Mouse (Mus musculus): ENCODE results near the gene Cxcl12.
A peak's percentile ranks its signal among the peaks of the same experiment; 100 is the strongest.

Cxcl12 gene

GRCm38 (mm10) chr6:117168321-117169011 is at the start of gene Cxcl12:
Gene Cxcl12 (plus strand): TSS chr6:117168535.
- DNase-seq (ENCODE audit: low spot score in 2 of 2): peak; percentile 32 to 67

- DNase-seq (ENCODE audit: low spot score in 2 of 2): no peak
Measured at GRCm38 (mm10) chr6:117122074-117122473, 46.3 kb upstream of the Cxcl12 start.

- DNase-seq (ENCODE audit: low spot score in 2 of 2): no peak
Measured at GRCm38 (mm10) chr6:117126356-117126755, 42.0 kb upstream of the Cxcl12 start.

GRCm38 (mm10) chr6:117129443-117129842 is 38.9 kb upstream of the Cxcl12 start:
- no peak for DNase-seq (ENCODE audit: low spot score in 2 of 2)

- DNase-seq (ENCODE audit: low spot score in 2 of 2): no peak
Measured at GRCm38 (mm10) chr6:117130680-117131111, 37.6 kb upstream of the Cxcl12 start.

- no peak for DNase-seq (ENCODE audit: low spot score in 2 of 2)
Measured at GRCm38 (mm10) chr6:117134526-117134925, 33.8 kb upstream of the Cxcl12 start.

- DNase-seq (ENCODE audit: low spot score in 2 of 2): peak in 1 of 2 experiments; percentile 14
Measured at GRCm38 (mm10) chr6:117137735-117138134, 30.6 kb upstream of the Cxcl12 start.

DNA sequence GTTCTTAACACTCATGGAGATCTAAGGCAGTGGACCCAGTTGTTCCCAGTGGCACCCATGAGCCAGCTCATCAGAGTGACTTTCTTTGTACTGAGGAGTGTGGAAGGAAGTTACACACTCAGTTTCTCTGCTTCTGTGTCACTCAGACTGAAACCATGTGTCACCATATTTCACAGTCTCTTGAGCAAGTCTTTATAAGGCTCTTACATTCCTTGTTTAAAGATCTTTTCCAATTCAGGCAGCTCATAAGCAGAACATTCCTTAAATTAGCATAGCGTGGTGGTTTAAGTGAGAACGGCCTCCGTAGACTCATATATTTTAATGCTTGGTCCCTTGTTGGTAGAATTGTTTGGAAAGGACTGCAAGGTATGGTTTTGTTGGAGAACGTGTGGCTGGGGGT is 27.4 kb upstream of the Cxcl12 start:
- no peak for DNase-seq (ENCODE audit: low spot score in 2 of 2)

DNA sequence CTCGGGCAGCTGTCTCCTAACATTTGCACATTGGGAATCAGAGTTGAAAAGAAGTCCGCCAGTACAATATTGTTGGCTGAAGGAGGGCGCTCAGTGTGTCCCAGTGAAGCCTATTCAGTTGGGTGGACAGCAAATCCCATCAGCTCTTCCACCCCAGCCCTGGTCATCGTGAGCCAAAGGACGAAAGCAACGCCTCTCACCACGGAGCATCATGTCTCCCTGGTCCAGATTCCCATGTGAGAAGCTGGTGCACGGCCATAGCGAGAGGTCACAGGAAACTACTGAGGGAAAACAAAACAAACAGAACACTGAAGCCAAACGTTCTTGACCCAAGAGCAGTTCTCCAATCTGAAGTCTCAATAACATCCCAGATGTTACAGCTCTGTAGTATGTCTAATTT is 21.4 kb upstream of the Cxcl12 start:
- no peak for DNase-seq (ENCODE audit: low spot score in 2 of 2)

DNA sequence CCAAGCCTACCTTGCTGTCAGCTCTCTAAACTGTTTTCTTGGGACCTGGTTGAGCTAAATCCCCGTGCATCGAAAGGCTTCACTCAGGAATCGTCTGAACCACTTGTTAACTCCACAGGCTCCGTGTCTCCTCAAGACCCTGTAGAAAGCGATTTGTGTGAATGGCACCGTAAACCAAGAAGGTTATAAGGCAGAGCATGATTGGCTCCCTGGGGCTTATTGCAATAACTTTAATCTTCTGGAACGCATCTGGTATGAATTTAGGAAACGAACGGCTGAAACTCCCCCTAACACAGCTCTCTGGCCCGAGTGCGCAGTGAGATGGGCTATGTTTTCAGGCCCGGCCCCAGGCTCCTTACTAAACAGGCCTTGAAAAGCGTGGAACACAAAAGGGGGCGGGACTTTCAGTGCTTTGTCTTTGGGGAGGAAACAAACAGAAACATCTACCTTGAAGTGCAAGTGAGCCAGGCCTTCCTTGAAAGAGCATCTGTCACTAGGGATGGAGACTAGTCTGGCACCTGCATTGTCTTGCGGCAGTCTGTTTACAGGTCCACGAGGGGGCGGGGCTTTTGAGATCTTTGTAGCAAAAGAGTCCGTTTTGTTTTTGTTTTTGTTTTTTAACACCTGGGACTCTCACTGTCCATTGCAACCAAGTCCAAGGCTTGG is 16.7 kb upstream of the Cxcl12 start:
- no peak for DNase-seq (ENCODE audit: low spot score in 2 of 2)

DNA sequence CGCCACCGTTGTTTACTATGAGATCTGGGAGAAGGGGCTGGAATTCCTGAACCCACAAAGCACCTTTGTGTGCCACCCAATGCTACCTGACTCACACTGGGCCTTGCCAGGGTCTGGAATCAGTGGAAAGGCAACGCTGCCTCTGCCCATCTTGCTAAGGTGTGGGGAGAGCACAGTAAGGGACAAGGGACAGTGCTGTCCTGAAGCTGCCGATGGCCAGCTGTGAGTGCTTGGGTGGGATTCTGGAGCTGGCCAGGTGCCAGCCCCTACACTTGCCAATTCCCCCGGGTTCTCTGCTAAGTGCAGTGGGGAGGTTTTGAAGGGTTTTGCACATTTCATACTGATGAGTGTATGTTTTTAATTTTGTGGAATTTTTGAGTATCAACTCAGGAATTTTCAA is 15.3 kb upstream of the Cxcl12 start:
- DNase-seq (ENCODE audit: low spot score in 2 of 2): no peak

DNA sequence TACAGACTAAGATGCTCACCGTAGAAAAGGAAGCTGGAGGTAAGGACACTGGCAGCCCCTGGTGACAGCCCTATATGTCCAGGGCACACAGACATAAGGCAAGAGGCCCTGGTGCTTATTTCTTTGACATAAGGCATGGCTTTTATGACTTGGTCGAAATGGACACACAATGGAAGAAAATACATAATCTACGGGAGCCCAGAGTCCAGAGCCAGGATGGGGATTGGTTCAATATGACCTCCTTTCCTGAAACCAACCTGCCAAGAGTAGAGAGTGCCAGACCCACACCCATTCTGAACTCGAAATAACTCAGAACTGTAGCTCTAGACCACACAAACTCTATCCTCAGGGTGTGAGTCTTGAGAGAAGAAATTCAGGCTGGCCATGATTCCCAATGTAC is 11.5 kb upstream of the Cxcl12 start:
- DNase-seq (ENCODE audit: low spot score in 2 of 2): no peak

DNA sequence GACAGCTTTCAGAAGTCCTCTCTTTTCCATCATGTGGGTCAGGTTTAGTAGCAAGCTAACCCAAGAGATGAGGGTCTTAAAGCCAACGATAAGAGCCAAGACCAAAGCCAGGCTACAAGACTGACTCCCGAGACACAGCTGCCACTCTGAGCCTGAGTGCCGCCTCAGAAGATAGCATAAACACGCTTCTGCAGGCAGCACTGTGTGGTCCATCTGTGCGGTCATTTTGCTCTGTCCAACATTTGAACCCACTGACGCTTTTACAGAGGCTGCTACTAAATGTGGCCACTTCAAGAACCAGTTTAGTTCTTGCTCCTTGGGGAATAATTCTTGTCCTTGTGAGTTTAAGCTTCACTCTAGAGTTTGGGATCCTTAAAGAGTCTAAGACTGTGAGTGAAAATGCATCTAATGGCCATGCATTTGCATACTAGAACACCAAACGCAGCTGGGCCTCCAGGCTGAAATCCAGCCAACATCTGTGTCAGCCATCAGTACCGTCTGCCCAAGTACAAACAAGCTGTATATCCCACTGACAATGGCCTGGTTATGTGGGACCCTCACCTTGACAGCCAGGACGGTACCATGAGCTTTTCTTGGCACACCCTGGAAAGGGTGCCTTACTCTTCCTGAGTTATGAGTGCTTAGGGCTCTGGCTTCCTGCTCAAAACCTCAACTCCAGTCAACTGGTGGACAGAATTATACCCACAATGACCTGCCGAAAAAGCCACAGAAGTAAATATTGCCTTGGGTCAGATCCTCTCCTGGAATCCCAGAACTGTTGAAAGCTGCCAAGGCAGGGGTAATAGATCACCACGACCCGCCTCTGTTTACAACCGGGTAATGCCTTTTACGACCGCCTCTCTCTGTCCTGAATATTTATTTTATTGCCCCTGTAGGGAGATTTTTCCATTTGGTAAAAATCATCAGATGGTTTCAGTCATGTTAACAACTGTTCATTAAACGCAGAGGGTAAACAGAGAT is 8.3 kb upstream of the Cxcl12 start:
- DNase-seq (ENCODE audit: low spot score in 2 of 2): no peak

DNA sequence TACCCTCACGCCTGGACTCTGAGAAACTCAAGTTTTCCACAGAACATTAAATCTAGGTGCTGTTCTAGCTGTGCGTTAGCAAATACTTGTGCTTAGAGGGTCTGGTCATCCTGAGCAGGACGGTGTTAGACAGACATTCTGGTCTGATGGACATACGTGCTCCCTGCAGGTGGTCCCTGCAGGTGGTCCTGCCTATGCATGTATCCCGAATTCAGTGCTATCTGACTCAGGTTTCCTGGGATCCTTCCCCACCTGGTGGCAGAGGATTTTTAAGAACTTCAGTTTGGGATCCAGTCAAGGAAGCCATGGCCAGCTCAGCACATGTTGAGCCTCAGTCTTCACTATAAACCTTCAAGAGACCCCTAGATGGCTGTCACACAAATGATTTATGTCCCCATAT is 4.8 kb upstream of the Cxcl12 start:
- DNase-seq (ENCODE audit: low spot score in 2 of 2): no peak

- DNase-seq (ENCODE audit: low spot score in 2 of 2): peak; percentile 75 to 86
Measured at GRCm38 (mm10) chr6:117166581-117167425, 1.5 kb upstream of the Cxcl12 start.

DNA sequence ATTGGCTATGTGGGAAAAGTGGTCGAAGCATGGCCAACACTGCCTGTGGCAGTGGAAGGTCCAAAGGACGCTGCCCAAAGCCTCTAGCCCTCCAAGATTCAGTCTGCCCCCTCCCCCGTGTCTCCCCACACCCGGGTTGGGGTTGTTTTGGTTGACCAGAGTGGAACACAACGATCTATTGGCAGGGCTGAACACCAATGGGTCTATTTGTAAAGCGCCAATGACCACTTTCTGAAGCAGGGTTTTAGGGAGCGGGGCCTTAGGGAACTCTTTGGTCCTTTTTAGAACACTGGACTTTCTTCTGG is 957 bp upstream of the Cxcl12 start:
- no peak for DNase-seq (ENCODE audit: low spot score in 2 of 2)

- peak in 1 of 2 experiments; percentile 9 for DNase-seq (ENCODE audit: low spot score in 2 of 2)
Measured at GRCm38 (mm10) chr6:117169051-117169909, 945 bp downstream of the Cxcl12 start.

GRCm38 (mm10) chr6:117169910-117170747 is 1.8 kb downstream of the Cxcl12 start:
- DNase-seq (ENCODE audit: low spot score in 2 of 2): no peak

- DNase-seq (ENCODE audit: low spot score in 2 of 2): no peak
Measured at GRCm38 (mm10) chr6:117172358-117172757, 4.0 kb downstream of the Cxcl12 start.

DNA sequence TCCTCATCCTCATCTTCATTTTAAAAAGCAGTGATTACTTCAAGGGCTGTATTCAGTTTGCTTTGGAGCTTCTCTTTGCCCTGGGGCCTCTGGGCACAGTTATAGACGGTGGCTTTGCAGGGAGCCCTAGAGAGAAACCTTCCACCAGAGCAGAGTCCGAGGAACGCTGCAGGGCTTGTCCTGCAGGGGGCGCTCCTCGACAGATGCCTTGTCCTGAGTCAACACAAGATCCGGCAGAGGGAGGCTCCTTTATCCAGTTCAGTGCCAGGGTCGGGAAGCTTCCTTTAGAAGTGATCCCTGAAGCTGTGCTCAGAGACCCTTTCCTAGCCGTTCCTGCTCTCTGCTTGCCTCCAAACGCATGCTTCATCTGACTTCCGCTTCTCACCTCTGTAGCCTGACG is 5.5 kb downstream of the Cxcl12 start:
- peak; percentile 66 to 80 for DNase-seq (ENCODE audit: low spot score in 2 of 2)
